Mouse (Mus musculus) 3134 (cell line): Measurements from ENCODE around the gene Etv5.

Experiments
- DNase-seq: peaks from one replicate; pipeline ENCODE4 v3.0.0-alpha.2; 2011; ENCODE audit warnings: low spot score; ENCODE audit not compliant: insufficient read length; ENCODE audit errors: extremely low read depth

Etv5 gene

GRCm38 (mm10) chr16:22439499-22440177 is at the start of gene Etv5:
Gene Etv5, minus strand, starts transcription at chr16:22439719.
- peak; percentile 100 for DNase-seq

- no peak for DNase-seq
Observed at GRCm38 (mm10) chr16:22483900-22484299, 44.4 kb upstream of the Etv5 start.

- DNase-seq: no peak
Observed at GRCm38 (mm10) chr16:22479322-22479721, 39.8 kb upstream of the Etv5 start.

GRCm38 (mm10) chr16:22471728-22472127 is 32.2 kb upstream of the Etv5 start:
- DNase-seq: no peak

GRCm38 (mm10) chr16:22469385-22469784 is 29.9 kb upstream of the Etv5 start:
- no peak for DNase-seq

GRCm38 (mm10) chr16:22467111-22467510 is 27.6 kb upstream of the Etv5 start:
- DNase-seq: no peak

GRCm38 (mm10) chr16:22466381-22466780 is 26.9 kb upstream of the Etv5 start:
- no peak for DNase-seq

GRCm38 (mm10) chr16:22462220-22462619 is 22.7 kb upstream of the Etv5 start:
- no peak for DNase-seq

- no peak for DNase-seq
Observed at GRCm38 (mm10) chr16:22461728-22462127, 22.2 kb upstream of the Etv5 start.

- no peak for DNase-seq
Observed at GRCm38 (mm10) chr16:22460960-22461359, 21.4 kb upstream of the Etv5 start.

GRCm38 (mm10) chr16:22452082-22452481 is 12.6 kb upstream of the Etv5 start:
- no peak for DNase-seq

GRCm38 (mm10) chr16:22448093-22448492 is 8.6 kb upstream of the Etv5 start:
- DNase-seq: no peak

- DNase-seq: no peak
Observed at GRCm38 (mm10) chr16:22444786-22445185, 5.3 kb upstream of the Etv5 start.

- DNase-seq: no peak
Observed at GRCm38 (mm10) chr16:22442202-22442601, 2.7 kb upstream of the Etv5 start.

- DNase-seq: no peak
Observed at GRCm38 (mm10) chr16:22441317-22441716, 1.8 kb upstream of the Etv5 start.

GRCm38 (mm10) chr16:22440269-22440668 is 750 bp upstream of the Etv5 start:
- no peak for DNase-seq

GRCm38 (mm10) chr16:22438441-22439373 is 812 bp downstream of the Etv5 start:
- peak; percentile 84 for DNase-seq

- DNase-seq: no peak
Observed at GRCm38 (mm10) chr16:22436106-22436505, 3.4 kb downstream of the Etv5 start.

GRCm38 (mm10) chr16:22434530-22434929 is 5.0 kb downstream of the Etv5 start:
- DNase-seq: no peak

- no peak for DNase-seq
Observed at GRCm38 (mm10) chr16:22433944-22434343, 5.6 kb downstream of the Etv5 start.

- no peak for DNase-seq
Observed at GRCm38 (mm10) chr16:22431773-22432172, 7.7 kb downstream of the Etv5 start.

GRCm38 (mm10) chr16:22431335-22431734 is 8.2 kb downstream of the Etv5 start:
- DNase-seq: no peak
